Mouse (Mus musculus): ENCODE measurements around the gene Zscan2.
"Not testable (repeated sequence)": the region's sequence is repeated elsewhere in the genome, so short reads cannot be mapped to it uniquely, and the experiment has no call there.

The Zscan2 gene

DNA sequence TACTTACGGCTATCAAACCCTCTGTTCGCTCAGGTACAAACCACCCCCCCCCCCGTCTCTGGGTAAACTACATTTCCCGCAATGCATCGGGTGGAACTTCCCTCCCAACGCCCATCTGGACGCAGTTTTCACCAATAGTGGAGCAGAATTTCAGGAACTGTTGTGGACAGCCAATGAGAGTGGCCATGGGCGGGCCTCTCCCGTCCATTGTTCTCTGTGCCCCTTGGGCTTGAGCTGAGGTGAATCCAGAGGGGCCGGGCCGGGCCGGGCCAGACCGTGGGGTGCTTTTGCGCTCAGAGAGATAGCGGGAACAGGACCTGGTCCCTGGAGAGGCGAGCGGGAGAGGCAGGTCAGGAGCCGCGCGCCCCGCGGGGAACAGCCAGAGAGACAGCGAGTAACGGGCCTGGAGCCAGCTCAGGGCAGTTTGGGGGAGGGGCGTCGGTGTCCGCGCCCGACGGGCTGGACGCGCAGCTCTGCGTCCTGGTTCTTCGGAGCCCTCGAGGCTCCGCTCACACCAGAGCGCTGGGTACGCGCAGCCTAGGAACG lies at the start of gene Zscan2:
Gene Zscan2, plus strand, starts transcription at position 192 of the 546 bp plus-strand sequence.
- peak; percentile 88 to 89 for DNase-seq (ENCODE audit: low spot score in 2 of 2)

DNA sequence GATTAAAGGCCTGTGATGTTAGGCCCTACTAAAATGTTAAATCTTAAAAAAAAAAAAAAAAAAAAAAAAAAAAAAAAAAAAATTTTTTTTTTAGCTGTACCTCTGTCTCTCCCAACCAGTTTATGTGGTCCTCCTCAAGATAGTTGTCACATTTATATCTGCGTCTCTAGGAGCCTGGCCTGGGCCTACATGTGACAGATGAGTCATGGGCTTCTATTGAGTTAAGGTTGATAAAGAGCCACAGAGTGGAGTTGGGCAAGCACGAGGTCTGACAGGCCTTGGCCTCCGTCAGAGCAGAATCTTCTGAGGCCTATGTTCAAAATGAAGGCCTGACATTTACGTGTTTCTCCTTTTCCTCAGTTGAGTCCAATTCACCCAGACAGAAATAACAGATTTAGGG lies 47.3 kb upstream of the Zscan2 start:
- DNase-seq (ENCODE audit: low spot score in 2 of 2), result no peak

DNA sequence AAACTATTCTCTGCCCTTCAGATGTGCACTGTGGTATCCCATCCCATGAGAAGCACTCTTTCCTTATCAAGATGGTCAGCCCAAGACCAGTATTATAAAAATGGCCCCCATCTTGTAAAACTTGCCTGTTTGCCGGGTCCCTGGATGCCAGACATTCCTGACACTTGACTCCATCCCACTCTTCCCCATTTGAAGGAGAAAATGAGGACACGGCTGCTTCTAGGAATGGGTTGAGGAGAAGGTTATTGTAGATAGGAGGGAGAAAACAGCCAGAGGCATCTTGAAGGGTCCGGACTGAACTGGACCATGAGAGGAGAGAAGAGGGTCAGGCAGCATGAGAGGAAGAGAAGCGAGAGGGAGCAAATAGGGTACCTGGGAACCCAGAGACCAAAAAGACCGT lies 44.1 kb upstream of the Zscan2 start:
- no peak for DNase-seq (ENCODE audit: low spot score in 2 of 2)

DNA sequence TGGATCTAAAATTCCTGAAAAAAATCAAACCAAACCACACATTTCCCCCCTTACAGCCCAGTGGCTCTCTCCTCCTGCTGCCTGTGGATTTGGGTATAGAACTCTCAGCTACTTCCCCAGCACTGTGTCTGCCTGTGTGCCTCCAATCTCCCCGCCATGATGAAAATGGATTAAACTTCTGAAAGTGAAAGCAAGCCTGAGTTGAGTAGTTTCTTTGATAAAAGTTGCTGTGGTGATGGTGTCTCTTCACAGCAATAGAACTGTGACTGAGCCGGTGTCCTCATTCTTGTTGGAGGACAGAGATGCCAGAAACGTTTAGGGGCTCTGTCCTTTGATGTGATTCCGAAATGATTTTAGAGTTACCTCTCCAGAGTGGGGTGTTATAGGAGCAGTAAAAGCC lies 39.9 kb upstream of the Zscan2 start:
- no peak for DNase-seq (ENCODE audit: low spot score in 2 of 2)

DNA sequence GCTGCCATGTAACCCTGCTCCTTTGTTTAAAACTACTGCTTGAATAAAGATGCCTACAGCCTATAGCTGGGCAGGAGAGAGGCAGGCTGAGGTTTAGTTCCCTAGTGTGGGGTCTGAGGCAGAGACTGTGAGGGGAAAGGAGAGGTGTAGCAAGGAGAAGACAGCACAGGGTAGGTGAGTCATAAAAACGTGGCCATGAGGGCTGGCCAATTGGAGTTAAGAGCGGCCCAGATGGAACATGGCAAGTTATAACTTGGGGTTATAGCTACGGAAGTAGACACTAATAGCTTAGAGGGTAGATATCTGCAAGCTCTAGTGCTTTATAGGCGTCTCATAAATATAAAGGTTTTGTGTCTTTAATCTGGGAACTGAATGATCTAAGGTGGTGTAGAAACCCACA lies 37.5 kb upstream of the Zscan2 start:
- no peak for DNase-seq (ENCODE audit: low spot score in 2 of 2)

DNA sequence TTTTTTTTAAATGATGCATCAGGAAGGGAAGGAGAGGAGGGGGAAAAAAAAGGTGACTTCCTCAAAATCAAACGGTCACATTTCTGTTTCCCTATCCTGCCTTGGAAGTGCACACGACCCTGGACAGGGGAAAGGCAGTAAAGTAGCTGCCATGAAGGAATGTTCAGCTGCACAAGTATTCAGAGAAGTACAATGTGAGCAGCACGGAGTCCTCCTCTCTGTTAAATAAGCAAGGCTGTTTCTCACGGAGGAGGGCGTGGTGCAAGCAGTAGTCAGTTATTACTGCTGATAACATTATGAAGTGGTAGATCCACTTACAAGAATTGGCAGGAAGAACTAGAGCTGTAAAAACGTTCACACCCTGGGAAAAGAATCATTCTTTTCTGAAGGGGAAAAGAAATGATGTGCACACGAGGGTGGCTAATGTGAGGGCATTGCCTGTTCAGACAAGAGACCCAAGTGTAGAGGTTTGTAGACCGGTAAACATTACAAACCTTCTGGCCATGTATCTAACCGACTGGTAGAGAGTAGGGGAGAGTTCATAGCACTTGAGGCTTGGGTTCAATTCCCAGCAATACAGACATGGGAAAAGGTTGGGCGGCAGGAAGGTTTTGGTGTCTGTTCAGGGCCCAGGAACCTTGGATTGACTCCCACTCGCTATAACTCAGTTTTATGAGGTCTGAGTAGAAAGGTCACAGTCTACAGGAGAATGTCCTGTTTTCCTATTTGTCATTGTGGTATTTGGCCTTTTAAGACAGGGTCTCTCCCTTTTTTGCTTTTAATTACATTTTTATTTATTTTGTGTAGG lies 36.6 kb upstream of the Zscan2 start:
- no peak for DNase-seq (ENCODE audit: low spot score in 2 of 2)

DNA sequence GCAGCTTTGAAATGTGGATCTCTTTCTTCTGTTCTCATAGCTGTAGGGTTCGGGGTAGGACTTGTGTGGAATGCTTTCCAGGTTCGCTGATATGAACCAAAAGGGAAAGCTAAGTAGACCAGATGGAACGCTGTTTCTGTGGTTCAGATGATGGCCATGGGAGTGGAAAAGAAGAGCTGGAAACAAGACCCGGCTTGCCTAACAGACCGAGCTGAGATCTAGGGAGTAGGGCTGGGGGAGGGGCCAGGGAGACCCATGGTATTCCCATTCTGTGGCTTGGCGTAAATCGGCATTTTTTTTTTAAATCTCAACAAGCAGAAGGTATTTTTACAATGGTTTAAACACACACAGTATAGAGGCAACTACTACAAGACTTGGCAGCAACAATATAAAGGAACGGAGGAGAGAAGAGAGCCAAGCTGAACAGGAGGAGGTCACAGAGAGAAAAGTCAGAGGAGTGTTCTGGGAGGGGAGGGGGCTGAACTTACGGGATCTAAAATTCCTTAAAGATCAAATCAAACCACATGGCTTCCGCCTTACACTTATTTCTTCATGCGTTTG lies 34.8 kb upstream of the Zscan2 start, which contains the start of gene Iqgap1:
Gene Iqgap1, minus strand, starts transcription at position 132 of the 561 bp plus-strand sequence.
- DNase-seq (ENCODE audit: low spot score in 2 of 2), result no peak

DNA sequence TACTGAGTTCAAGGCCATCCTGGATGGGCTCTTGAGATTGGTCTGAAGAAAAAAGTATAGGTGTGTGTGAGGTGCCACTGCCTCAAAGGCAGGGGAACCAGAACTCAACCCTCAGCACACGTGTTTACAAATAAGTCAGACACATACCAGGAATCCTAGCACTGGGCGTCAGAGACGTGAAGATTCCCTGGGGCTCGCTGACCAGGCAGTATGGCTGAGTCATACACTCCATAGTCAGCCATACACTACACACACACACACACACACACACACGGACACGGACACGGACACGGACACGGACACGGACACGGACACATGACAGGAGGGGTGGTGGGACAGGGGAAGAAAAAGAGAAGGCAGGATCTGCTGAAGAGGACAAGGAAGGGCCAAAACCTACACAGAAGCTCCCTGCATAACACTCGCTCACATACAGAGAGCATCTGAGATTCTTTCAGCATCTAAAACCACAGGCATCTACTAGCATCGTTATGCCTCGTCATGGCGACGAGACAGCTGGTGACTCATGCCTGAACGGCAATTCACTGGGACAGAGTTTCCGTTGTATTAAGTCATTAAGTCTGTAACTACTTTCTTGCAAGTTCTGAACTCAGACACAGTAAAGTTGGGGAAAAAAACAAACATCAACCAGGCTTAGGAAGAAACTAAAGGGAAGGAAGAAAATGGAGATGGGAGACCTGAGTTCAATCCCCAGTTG lies 32.4 kb upstream of the Zscan2 start:
- DNase-seq (ENCODE audit: low spot score in 2 of 2), result no peak

DNA sequence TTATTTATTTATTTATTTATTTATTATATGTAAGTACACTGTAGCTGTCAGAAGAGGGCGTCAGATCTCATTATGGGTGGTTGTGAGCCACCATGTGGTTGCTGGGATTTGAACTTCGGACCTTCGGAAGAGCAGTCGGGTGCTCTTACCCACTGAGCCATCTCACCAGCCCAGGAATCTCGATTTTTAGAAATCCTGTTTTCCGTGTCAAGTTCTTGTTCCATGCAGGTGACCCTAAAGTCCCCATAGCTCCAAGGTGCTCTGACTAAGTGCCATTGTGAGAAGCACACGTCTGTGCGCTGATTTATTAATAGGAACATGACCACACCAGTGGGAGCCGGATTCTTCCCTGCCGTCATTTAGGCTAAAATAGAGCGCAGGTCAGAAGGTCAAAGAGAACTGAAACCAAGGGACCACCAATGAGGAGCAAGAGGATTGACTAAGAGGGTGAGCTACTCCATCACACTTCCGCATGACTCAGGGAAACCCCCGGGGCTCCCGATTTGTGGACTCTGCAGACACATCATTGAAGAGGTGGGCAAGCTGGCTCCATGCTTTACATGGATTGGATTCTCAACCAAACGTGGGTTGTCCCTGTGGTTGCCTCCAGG lies 30.4 kb upstream of the Zscan2 start:
- DNase-seq (ENCODE audit: low spot score in 2 of 2), result no peak

DNA sequence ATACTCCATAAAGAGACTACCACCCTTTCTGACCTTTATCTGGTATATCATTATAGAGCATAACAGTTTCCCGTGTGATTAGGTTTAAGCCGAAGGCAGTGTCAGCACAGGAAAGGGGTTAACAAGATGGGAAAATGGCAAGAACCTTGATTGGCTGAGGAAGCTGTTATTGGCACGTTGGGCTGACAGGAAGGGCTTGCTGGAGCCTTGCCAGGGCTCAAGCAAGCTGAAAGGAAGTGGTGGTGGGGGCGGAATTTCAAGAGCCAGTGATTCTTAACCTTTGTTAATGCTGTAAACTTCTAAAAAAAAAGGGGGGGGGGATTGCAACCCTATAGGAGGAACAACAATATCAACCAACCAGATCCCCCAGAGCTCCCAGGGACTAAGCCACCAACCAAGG lies 28.5 kb upstream of the Zscan2 start:
- DNase-seq (ENCODE audit: low spot score in 2 of 2), result no peak

DNA sequence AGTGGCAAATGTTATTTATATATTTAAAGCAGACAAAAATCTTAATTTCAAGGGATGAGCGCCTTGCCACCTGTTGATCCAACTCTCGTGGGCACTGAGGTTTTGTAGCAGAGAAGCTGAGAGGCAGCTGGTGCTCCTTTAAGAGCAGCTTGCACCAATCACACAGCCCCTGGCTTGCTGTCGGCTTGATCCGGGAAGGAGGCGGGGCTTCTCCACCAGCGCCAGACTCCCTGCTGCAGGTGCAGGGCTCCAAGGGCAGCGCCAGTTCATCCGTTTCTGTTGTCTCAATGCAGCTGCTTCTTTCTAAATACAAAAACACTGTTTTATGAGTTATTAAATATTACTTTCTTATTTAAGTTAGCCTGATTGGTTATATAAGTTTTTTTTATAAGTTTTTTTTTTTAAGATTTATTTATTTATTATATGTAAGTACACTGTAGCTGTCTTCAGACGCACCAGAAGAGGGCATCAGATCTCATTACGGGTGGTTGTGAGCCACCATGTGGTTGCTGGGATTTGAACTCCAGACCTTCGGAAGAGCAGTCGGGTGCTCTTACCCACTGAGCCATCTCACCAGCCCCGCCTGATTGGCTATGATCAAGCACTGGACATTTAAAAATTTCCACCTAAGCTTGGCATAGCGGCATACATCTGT lies 27.6 kb upstream of the Zscan2 start:
- not testable (repeated sequence) for DNase-seq (ENCODE audit: low spot score in 2 of 2)

DNA sequence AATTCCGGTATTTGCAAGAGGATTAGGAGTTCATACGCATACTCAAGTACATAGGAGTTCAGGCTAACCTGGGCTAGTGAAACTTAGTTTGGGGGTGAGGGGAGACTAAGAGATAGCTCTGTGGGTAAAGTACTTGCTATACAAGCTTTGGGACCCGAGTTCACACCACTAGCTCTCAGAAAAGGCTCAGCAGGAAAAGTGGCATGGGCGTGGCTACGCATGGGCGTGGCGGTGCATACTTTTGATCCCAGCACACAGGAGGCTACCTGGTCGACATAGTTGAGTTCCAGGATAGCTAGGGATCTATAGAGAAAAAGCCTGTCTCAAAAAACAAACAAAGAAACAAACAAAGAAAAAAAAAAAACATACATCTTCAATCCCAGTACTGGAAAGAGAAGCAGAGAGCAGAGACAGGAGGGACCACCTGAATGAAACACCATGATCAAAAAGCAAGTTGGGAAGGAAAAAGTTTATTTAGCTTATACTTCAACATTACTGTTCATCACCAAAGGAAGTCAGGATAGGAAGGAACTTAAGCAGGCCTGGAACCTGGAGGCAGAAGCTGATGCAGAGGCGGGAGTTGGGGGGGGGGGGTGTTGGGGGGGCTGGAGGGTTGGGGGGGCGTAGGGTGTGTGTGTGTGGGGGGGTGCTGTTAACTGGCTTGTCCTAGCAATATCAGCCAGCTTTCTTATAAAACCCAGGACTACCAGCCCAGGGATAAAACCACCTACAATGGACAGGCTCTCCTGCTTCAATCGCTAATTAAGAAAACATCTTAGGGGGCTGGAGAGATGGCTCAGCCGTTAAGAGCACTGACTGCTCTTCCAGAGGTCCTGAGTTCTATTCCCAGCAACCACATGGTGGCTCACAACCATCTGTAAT lies 26.8 kb upstream of the Zscan2 start:
- DNase-seq (ENCODE audit: low spot score in 2 of 2), result no peak

DNA sequence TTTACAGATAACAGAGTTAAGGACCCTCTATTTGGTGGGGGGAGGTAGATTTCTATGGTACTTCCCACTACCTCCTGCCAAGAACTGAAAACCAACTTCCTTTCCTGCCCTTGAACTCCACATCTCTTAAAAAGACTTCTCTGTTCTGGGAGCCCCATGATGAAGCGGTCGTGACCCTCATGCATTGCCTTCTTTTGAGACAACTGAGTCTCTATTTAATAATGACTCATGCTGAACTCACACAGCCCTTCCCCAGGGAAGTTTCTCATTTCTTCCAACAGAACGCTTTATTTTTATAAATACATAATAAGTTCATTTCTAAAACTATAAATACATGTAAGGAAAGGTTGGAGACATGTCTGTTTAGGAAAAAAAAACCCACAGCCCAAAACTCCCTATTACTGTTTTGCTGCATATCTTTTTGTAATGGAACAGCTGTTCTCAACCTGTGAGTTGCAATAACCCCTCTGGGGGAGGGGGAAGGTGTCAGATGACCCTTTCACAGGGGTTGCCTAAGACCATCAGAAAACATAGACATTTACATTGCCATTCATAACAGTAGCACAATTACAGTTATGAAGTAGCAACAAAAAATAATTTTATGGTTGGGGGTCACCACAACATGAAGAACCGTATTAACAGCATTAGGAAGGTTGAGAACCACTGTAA lies 24.6 kb upstream of the Zscan2 start:
- DNase-seq (ENCODE audit: low spot score in 2 of 2), result no peak

DNA sequence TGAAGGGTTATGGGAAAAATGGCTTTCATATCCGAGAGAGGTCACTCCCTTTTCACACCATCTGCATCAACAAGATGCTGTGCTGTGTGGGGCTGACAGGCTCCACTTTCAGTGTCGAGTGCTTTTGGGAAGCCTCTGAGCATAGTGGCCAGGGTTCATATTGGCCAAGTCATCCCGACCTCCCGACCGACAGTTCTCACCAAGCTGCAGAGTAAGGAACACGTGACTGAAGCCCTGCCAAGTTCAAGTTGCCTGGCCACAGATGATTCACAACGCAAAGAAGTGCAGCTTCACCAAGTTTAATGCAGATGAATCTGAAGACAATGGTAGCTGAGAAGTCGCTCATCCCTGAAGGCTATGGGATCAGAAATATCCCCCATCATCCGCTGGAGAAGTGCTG lies 23.0 kb upstream of the Zscan2 start:
- no peak for DNase-seq (ENCODE audit: low spot score in 2 of 2)

DNA sequence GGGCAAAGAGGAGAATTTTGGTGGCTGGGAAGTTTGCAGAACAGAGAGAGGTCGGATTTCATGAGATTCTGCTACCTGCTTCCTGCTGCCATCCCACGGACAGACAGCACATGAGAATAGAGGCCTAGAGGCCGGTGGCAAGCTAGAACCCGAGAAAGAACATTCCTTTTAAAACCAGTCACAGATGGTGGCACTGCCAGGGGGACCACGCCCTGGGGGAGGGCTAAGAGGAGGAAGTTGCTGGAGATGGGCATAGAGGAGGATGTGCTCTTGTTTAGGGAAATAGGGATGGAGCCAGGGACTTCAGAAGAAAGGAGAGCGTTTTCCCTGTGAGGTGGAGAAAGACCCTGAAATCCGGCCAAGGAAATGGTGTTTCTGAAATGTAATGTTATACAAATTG lies 22.5 kb upstream of the Zscan2 start:
- no peak for DNase-seq (ENCODE audit: low spot score in 2 of 2)

DNA sequence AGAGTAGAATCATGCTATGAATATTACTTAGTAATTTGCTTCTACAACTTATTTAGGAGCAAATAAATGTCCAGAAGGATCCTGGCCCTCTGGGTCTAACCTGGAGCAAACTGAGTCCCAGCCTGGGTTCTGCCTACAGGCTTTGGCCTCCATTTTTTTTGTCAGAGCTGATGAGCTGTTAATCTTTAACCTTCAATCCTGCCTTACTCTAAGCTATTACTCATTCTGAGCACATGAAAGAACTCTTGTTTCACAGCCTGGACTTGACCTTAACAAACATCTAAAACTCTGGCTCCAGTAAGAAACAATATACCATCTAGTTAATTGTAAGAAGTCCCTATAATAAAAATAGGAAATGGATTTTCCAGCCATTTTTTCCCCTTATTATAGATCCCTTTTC lies 21.0 kb upstream of the Zscan2 start:
- DNase-seq (ENCODE audit: low spot score in 2 of 2), result no peak

DNA sequence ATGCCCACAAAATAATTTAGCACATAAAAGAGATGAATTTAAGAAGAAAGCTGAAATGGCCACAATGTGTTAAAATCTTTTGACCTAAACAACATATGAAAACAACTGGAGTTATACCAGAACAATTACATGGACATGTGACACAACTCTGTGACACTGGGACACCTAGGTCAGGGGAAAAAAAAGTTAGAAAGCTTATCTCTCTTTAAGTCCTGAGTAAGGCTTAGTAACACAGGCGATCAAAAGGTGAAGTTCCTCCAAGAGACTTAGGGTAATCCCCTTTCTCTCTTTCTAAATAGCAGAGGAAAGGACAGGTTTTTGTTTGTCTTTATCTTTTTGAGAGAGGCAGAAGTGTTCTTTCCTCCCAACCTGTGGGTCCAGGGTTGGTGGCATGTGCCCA lies 20.5 kb upstream of the Zscan2 start:
- no peak for DNase-seq (ENCODE audit: low spot score in 2 of 2)

DNA sequence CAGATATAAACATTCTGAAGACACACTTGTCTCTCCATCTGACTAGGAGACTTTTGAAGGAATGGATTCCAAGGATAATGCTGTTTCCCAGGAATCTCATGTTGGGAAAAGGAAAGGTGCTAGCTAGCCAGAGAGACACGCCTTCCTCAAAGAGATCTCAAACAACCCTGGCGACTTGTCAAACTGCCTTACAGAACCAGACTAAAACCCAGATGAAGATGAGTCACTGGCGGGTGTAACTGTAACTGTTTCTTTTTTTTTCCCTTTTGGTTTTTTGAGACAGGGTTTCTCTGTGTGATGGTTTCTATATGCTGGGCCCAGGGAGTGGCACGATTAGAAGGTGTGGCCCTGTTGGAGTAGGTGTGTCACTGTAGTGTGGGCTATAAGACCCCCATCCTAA lies 19.8 kb upstream of the Zscan2 start:
- DNase-seq (ENCODE audit: low spot score in 2 of 2), result no peak

DNA sequence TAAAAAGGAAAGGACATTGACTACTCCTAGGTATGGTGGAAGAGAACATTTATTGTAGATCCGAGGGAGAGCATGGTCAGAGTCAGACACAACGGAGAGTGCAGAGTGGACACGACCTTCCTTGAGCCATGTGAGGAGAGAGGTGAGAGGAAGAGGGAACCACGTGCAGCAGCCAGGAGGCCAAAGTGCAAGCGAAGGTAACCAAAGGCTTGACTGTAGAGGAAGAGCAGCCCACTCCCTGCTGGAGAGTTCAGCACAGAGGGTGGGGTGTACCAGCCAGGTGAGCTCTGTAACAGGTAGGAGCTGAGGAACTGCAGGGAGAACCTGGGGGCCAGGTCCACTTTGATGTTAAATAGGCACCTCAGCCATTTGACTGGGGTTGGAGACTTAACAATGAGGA lies 18.6 kb upstream of the Zscan2 start:
- DNase-seq (ENCODE audit: low spot score in 2 of 2), result no peak

DNA sequence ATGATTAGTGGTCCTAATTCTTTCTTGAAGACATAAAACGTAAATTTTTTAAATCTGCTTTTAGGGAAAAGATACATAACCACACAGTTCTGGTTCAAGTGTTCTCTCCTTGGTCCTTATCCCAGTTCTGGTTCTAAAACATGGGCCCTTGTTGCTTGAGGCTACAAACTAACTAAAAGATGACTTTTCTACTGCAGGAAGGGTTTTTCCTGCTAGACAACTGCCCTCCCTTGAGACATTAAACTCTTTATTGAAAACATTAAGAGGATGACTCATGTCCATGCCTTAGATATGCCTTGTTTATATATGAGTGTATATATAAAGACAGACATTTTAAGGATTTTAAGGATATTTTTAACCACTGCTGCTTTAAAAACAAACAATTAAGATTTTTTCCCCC lies 17.5 kb upstream of the Zscan2 start:
- DNase-seq (ENCODE audit: low spot score in 2 of 2), result no peak

Data from frontal cortex, postnatal 14 days (tissue).